ENCODE assay signal across 32 mouse cellular contexts in genomic region chr7:114105886-114106285, GRCm38 (mm10). TPM values are rescaled to one million over a fixed set of nuclear protein-coding genes. Genes with fewer than 3 reads are reported as not detected.
A peak's percentile ranks its signal among the peaks of the same experiment; 100 is the strongest.
DNase-seq lines count a peak whose midpoint lies in the region; ATAC-seq and TF ChIP-seq lines count a peak whose summit lies in the region.
"Had no signal": no experiment of that assay in that cellular context is flagged by ENCODE, and none has a peak within 500 bp of the region (broad histone marks: within the 10 kb centered on the region; RNA-seq: fewer than 3 reads in every experiment).

No protein-coding gene starts in this region.

- intact Hi-C loops in heart, postnatal 36 days (cut with DNase I), result no loop called here

- peak overlapping the region; percentile 32 for H3K4me2 ChIP-seq in heart, embryonic 13.5 days
- H3K4me2 ChIP-seq: embryonic facial prominence, embryonic 13.5 days; hindbrain, embryonic 13.5 days; limb, embryonic 13.5 days; lung, embryonic 14.5 days; midbrain, embryonic 11.5 days; neural tube, embryonic 12.5 days had no signal

- H3K36me3 ChIP-seq in heart, embryonic 13.5 days, result no peaks in the 10 kb centered on the region
- H3K36me3 ChIP-seq in liver, adult 2 months (ENCODE audit: control insufficient read depth, insufficient read depth, low read length), result no peaks in the 10 kb centered on the region
- H3K36me3 ChIP-seq: embryonic facial prominence, embryonic 13.5 days; hindbrain, embryonic 13.5 days; limb, embryonic 13.5 days; neural tube, embryonic 12.5 days had no signal

- peaks cover 97% of the 10 kb centered on the region for H3K4me1 ChIP-seq in heart, embryonic 13.5 days
- H3K4me1 ChIP-seq in liver, adult 2 months (ENCODE audit: control insufficient read depth, insufficient read depth, low read length), result peaks cover 28% of the 10 kb centered on the region
- H3K4me1 ChIP-seq: hindbrain, embryonic 13.5 days; limb, embryonic 13.5 days had no signal

- peak overlapping the region; percentile 64 for H3K9ac ChIP-seq in heart, embryonic 13.5 days
- H3K9ac ChIP-seq in liver, adult 2 months (ENCODE audit: low read depth, low read length), result no peak overlapping the region
- H3K9ac ChIP-seq: embryonic facial prominence, embryonic 13.5 days; hindbrain, embryonic 13.5 days; limb, embryonic 13.5 days; liver, embryonic 14.5 days; lung, embryonic 14.5 days; neural tube, embryonic 12.5 days had no signal

- no peak overlapping the region for H3K4me3 ChIP-seq in heart, embryonic 13.5 days
- no peak overlapping the region for H3K4me3 ChIP-seq in liver, adult 2 months (ENCODE audit: insufficient read depth, low read depth, low read length)
- H3K4me3 ChIP-seq: embryonic facial prominence, embryonic 13.5 days; gastrocnemius, adult 2 months; hindbrain, embryonic 13.5 days; limb, embryonic 13.5 days; neural tube, embryonic 12.5 days had no signal

- H3K79me2 ChIP-seq in liver, adult 2 months (ENCODE audit: control insufficient read depth, insufficient read depth, low read length), result peaks cover 42% of the 10 kb centered on the region; the same call in 1 of the 2 replicates

- no peaks in the 10 kb centered on the region for H3K9me3 ChIP-seq in heart, embryonic 13.5 days
- H3K9me3 ChIP-seq: embryonic facial prominence, embryonic 13.5 days; hindbrain, embryonic 13.5 days; limb, embryonic 13.5 days; neural tube, embryonic 12.5 days had no signal

- 51% methylated on average over 8 of the region's 8 CpGs for WGBS in heart, embryonic 13.5 days
- WGBS in liver, adult 2 months, result 37% methylated on average over 8 of the region's 8 CpGs

- ATAC-seq in heart, embryonic 13.5 days (ENCODE audit: extremely low read depth, insufficient number of reproducible peaks, low FRiP score, low TSS enrichment), result no peak
- no peak for ATAC-seq in erythroid progenitor cell, adult 5-6 weeks (replicated peaks; ENCODE audit: low FRiP score, poor library complexity, severe bottlenecking)
- ATAC-seq: forebrain, embryonic 16.5 days; intestine, embryonic 16.5 days; midbrain, embryonic 16.5 days; Patski had no signal

- no peak for TF ChIP-seq POLR2A in liver, adult 2 months (IDR thresholded peaks at IDR 0.05; ENCODE audit: extremely low read depth, insufficient read depth, low read length)

- no peaks in the 10 kb centered on the region for H3K27me3 ChIP-seq in heart, embryonic 13.5 days (replicated peaks)
- no peaks in the 10 kb centered on the region for H3K27me3 ChIP-seq in liver, adult 2 months (ENCODE audit: control insufficient read depth, insufficient read depth, low read length)
- H3K27me3 ChIP-seq: embryonic facial prominence, embryonic 13.5 days; hindbrain, embryonic 13.5 days; limb, embryonic 13.5 days; neural tube, embryonic 12.5 days; Patski had no signal

- peak; percentile 19 for DNase-seq in adrenal gland, postnatal 10 days
- no peak for DNase-seq in adrenal gland, postnatal 36 days
- DNase-seq in heart, postnatal 36 days, result no peak
- DNase-seq in liver, adult 2 months (ENCODE audit: extremely low read depth, low read depth, low spot score), result peak; percentile 75
- no peak for DNase-seq in liver
- DNase-seq: cerebellum, adult 18-20 months; cerebellum, postnatal 10 days; gastrocnemius, adult 2 months; gastrocnemius, postnatal 36 days; heart, adult 18-20 months; kidney, adult 8-10 months; kidney, postnatal 4 days; lung, embryonic 14.5 days; lung, postnatal 36 days; right cerebral cortex, adult 18-20 months; spleen, adult 18-20 months; thymus, adult 2 months; thymus, postnatal 36 days had no signal

- no peak for TF ChIP-seq CTCF in liver, adult 2 months (IDR thresholded peaks at IDR 0.05; ENCODE audit: low read depth, low read length)

- H3K27ac ChIP-seq in heart, embryonic 13.5 days (replicated peaks), result peak overlapping the region; percentile 72
- H3K27ac ChIP-seq in liver, adult 2 months (replicated peaks; ENCODE audit: insufficient read depth, low read depth, low read length), result no peak overlapping the region
- H3K27ac ChIP-seq: embryonic facial prominence, embryonic 13.5 days; gastrocnemius, adult 2 months; hindbrain, embryonic 13.5 days; kidney, postnatal 0 days; limb, embryonic 13.5 days; liver, embryonic 14.5 days; neural tube, embryonic 12.5 days had no signal

RNA-seq across cellular contexts. Expression of gene Rras2, which starts 11.7 kb away (rescaled TPM):
- total RNA-seq in adrenal gland, postnatal 10 days (2021), result 10 to 100 TPM; 36.5 to 39.1 TPM
- total RNA-seq in adrenal gland, postnatal 36 days (2021), result 10 to 100 TPM; 27.5 to 39.3 TPM
- polyA plus RNA-seq in heart, embryonic 13.5 days (2015; fragmentation: Nextera tagmentation; extraction: Ambion mirVana), result 47.2 and 48.0 TPM in 2 replicates
- total RNA-seq in heart, postnatal 36 days (2021), result 10 to 100 TPM; 48.5 to 51.6 TPM
- 18.3 and 18.9 TPM in 2 replicates for total RNA-seq in liver, adult 2 months (2014; rRNA removed)
- 6.0 TPM in 2 replicates for polyA plus RNA-seq in liver, adult 2 months (2012; rRNA removed)
- total RNA-seq in erythroid progenitor cell, adult 5-6 weeks (2015; ENCODE audit: low replicate concordance), result 1.7 and 6.1 TPM in 2 replicates
- total RNA-seq in erythroid progenitor cell, adult 5-6 weeks (2017; ENCODE audit: low replicate concordance), result 0.98 and 1.2 TPM in 2 replicates
- total RNA-seq: MEL had no signal

Comparison
In these comparisons a context has a peak if more than half of its experiments do, and no peak if none do; other contexts are left out.
1. DNase-seq: peak in adrenal gland, postnatal 10 days (single experiment) and liver, adult 2 months (single experiment); none in adrenal gland, postnatal 36 days (0 of 2), heart, postnatal 36 days (0 of 2) and liver (single experiment).